Comparison of ENCODE assay signal across 11 mouse cellular contexts in the genomic region with DNA sequence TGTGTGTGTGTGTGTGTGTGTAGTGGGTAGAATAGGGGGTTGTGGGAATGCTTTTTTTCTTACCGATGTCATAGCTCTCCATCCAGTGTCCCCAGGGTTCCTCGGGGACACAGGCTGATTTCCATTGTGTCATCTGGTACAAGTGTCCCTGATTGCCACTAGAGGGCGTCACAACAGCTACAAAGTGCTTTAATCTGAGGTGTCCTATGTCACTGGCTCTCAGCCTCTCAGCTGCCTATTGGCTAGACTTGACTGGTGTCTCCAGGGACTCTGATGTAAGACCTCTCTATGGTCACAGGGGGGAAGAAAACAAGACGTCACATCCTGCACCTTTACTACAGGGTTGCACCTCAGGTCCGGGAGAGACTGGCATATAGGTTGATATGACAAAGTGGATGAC.
A peak's percentile ranks its signal among the peaks of the same experiment; 100 is the strongest.
DNase-seq lines count a peak whose midpoint lies in the region; ATAC-seq and TF ChIP-seq lines count a peak whose summit lies in the region.
"Had no signal": no experiment of that assay in that cellular context is flagged by ENCODE, and none has a peak within 500 bp of the region (broad histone marks: within the 10 kb centered on the region; RNA-seq: fewer than 3 reads in every experiment).

No protein-coding gene starts in this region.

- no peaks in the 10 kb centered on the region for H3K27me3 ChIP-seq in forebrain, postnatal 0 days (ENCODE audit: insufficient read depth, low read length)
- H3K27me3 ChIP-seq in forebrain, embryonic 13.5 days, result no peaks in the 10 kb centered on the region
- no peaks in the 10 kb centered on the region for H3K27me3 ChIP-seq in midbrain, embryonic 14.5 days (ENCODE audit: control insufficient read depth, insufficient read depth, low read length)
- H3K27me3 ChIP-seq in midbrain, embryonic 11.5 days (ENCODE audit: control insufficient read depth, insufficient read depth, low read length), result no peaks in the 10 kb centered on the region
- H3K27me3 ChIP-seq in spleen, adult 2 months (ENCODE audit: control insufficient read depth, insufficient read depth, low read length), result no peaks in the 10 kb centered on the region
- no peaks in the 10 kb centered on the region for H3K27me3 ChIP-seq in forebrain, embryonic 11.5 days (ENCODE audit: control insufficient read depth, insufficient read depth, low read length)
- H3K27me3 ChIP-seq: liver, embryonic 13.5 days; neural tube, embryonic 13.5 days had no signal

- 61% methylated on average over 5 of the region's 5 CpGs for WGBS in forebrain, postnatal 0 days
- 56% methylated on average over 5 of the region's 5 CpGs for WGBS in forebrain, embryonic 13.5 days
- 55% methylated on average over 5 of the region's 5 CpGs for WGBS in midbrain, embryonic 14.5 days
- WGBS in midbrain, embryonic 11.5 days, result 56% methylated on average over 5 of the region's 5 CpGs
- 32% methylated on average over 5 of the region's 5 CpGs for WGBS in spleen, adult 2 months
- WGBS in forebrain, embryonic 11.5 days, result 56% methylated on average over 5 of the region's 5 CpGs

- peak; percentile 33; the same call in 1 of the 2 replicates for TF ChIP-seq CTCF in forebrain, postnatal 0 days (IDR thresholded peaks at IDR 0.05; ENCODE audit: low read depth)
- TF ChIP-seq CTCF in spleen, adult 2 months (IDR thresholded peaks at IDR 0.05; ENCODE audit: extremely low read depth, insufficient read depth, insufficient read length, insufficient replicate concordance), result peak; percentile 24; the same call in 1 of the 2 replicates

- no peak overlapping the region for H3K4me3 ChIP-seq in forebrain, postnatal 0 days (ENCODE audit: low read depth, low read length)
- H3K4me3 ChIP-seq in forebrain, embryonic 13.5 days, result no peak overlapping the region
- no peak overlapping the region for H3K4me3 ChIP-seq in midbrain, embryonic 14.5 days (replicated peaks; ENCODE audit: low read depth, low read length)
- H3K4me3 ChIP-seq in midbrain, embryonic 11.5 days (ENCODE audit: low read depth, low read length), result no peak overlapping the region
- no peak overlapping the region for H3K4me3 ChIP-seq in spleen, adult 2 months (ENCODE audit: extremely low read depth, insufficient read depth, insufficient read length)
- no peak overlapping the region for H3K4me3 ChIP-seq in forebrain, embryonic 11.5 days (ENCODE audit: low read depth, low read length)
- H3K4me3 ChIP-seq: forebrain, embryonic 10.5 days; liver, embryonic 13.5 days; neural tube, embryonic 13.5 days had no signal

- H3K4me2 ChIP-seq in forebrain, postnatal 0 days (ENCODE audit: low read depth), result no peak overlapping the region
- no peak overlapping the region for H3K4me2 ChIP-seq in forebrain, embryonic 13.5 days
- H3K4me2 ChIP-seq in midbrain, embryonic 14.5 days (ENCODE audit: low read length), result no peak overlapping the region
- H3K4me2 ChIP-seq in midbrain, embryonic 11.5 days, result no peak overlapping the region
- H3K4me2 ChIP-seq in forebrain, embryonic 11.5 days (ENCODE audit: low read depth, low read length, severe bottlenecking), result no peak overlapping the region
- H3K4me2 ChIP-seq: liver, embryonic 13.5 days; neural tube, embryonic 13.5 days had no signal

- H3K9me3 ChIP-seq in forebrain, postnatal 0 days (ENCODE audit: low read length), result no peaks in the 10 kb centered on the region
- H3K9me3 ChIP-seq in forebrain, embryonic 13.5 days (replicated peaks), result no peaks in the 10 kb centered on the region
- H3K9me3 ChIP-seq in midbrain, embryonic 14.5 days (ENCODE audit: control insufficient read depth, low read length), result no peaks in the 10 kb centered on the region
- no peaks in the 10 kb centered on the region for H3K9me3 ChIP-seq in midbrain, embryonic 11.5 days (ENCODE audit: control insufficient read depth, low read length)
- H3K9me3 ChIP-seq in forebrain, embryonic 11.5 days (ENCODE audit: control insufficient read depth, low read length), result no peaks in the 10 kb centered on the region
- H3K9me3 ChIP-seq: forebrain, embryonic 10.5 days; liver, embryonic 13.5 days; neural tube, embryonic 13.5 days had no signal

- no peak for DNase-seq in forebrain, postnatal 0 days
- DNase-seq in midbrain, embryonic 14.5 days, result peak; percentile 21
- no peak for DNase-seq in midbrain, embryonic 11.5 days (ENCODE audit: low spot score, missing footprints)
- DNase-seq in embryo, embryonic 10.5 days (ENCODE audit: low spot score), result peak; percentile 53
- DNase-seq in spleen, adult 2 months (ENCODE audit: low read depth in 1 of 2, low spot score in 2 of 2), result peak; percentile 30 to 88
- no peak for DNase-seq in forebrain, embryonic 11.5 days (ENCODE audit: low spot score)
- DNase-seq in urinary bladder, postnatal 4 days (ENCODE audit: low spot score in 2 of 2), result no peak
- DNase-seq: liver, embryonic 13.5 days had no signal

- H3K36me3 ChIP-seq in forebrain, postnatal 0 days (ENCODE audit: insufficient read depth), result no peaks in the 10 kb centered on the region
- H3K36me3 ChIP-seq in forebrain, embryonic 13.5 days (ENCODE audit: poor library complexity, severe bottlenecking), result no peaks in the 10 kb centered on the region
- H3K36me3 ChIP-seq in midbrain, embryonic 14.5 days (ENCODE audit: control insufficient read depth, insufficient read depth, low read length), result no peaks in the 10 kb centered on the region
- H3K36me3 ChIP-seq in midbrain, embryonic 11.5 days (ENCODE audit: control insufficient read depth, insufficient read depth, low read length), result no peaks in the 10 kb centered on the region
- H3K36me3 ChIP-seq in spleen, adult 2 months (ENCODE audit: control insufficient read depth, insufficient read depth, low read length), result no peaks in the 10 kb centered on the region
- no peaks in the 10 kb centered on the region for H3K36me3 ChIP-seq in forebrain, embryonic 11.5 days (ENCODE audit: control insufficient read depth, insufficient read depth, low read length)
- H3K36me3 ChIP-seq: forebrain, embryonic 10.5 days; liver, embryonic 13.5 days; neural tube, embryonic 13.5 days had no signal

- H3K4me1 ChIP-seq in forebrain, postnatal 0 days (ENCODE audit: insufficient read depth), result no peaks in the 10 kb centered on the region
- H3K4me1 ChIP-seq in forebrain, embryonic 13.5 days, result peaks cover 23% of the 10 kb centered on the region; the same call in 1 of the 2 replicates
- H3K4me1 ChIP-seq in midbrain, embryonic 14.5 days (ENCODE audit: control insufficient read depth, insufficient read depth, low read length), result no peaks in the 10 kb centered on the region
- H3K4me1 ChIP-seq in midbrain, embryonic 11.5 days (ENCODE audit: control insufficient read depth, insufficient read depth, low read length), result peaks cover 6% of the 10 kb centered on the region; the same call in 1 of the 2 replicates
- H3K4me1 ChIP-seq in spleen, adult 2 months (ENCODE audit: control insufficient read depth, insufficient read depth, insufficient read length), result peaks cover 17% of the 10 kb centered on the region; the same call in 1 of the 2 replicates
- no peaks in the 10 kb centered on the region for H3K4me1 ChIP-seq in forebrain, embryonic 11.5 days (replicated peaks; ENCODE audit: control insufficient read depth, insufficient read depth, low read length)

- no peak overlapping the region for H3K27ac ChIP-seq in forebrain, postnatal 0 days (ENCODE audit: low read depth, low read length)
- no peak overlapping the region for H3K27ac ChIP-seq in forebrain, embryonic 13.5 days
- no peak overlapping the region for H3K27ac ChIP-seq in midbrain, embryonic 14.5 days (replicated peaks; ENCODE audit: low read depth, low read length)
- H3K27ac ChIP-seq in midbrain, embryonic 11.5 days (ENCODE audit: low read depth, low read length), result no peak overlapping the region
- H3K27ac ChIP-seq in spleen, adult 2 months (ENCODE audit: insufficient read depth, low read length), result 0 out of 2 replicates have a peak overlapping the region, but pooled peaks have one; percentile 30
- H3K27ac ChIP-seq in forebrain, embryonic 11.5 days (ENCODE audit: low read depth, low read length), result no peak overlapping the region
- H3K27ac ChIP-seq: forebrain, embryonic 10.5 days; liver, embryonic 13.5 days; neural tube, embryonic 13.5 days had no signal

- ATAC-seq in forebrain, postnatal 0 days, result no peak
- no peak for ATAC-seq in forebrain, embryonic 13.5 days
- ATAC-seq in midbrain, embryonic 14.5 days (ENCODE audit: low FRiP score, low TSS enrichment), result no peak
- ATAC-seq in midbrain, embryonic 11.5 days (ENCODE audit: low FRiP score), result no peak
- no peak for ATAC-seq in forebrain, embryonic 11.5 days (replicated peaks; ENCODE audit: low FRiP score)

- no peak overlapping the region for H3K9ac ChIP-seq in forebrain, postnatal 0 days
- H3K9ac ChIP-seq in forebrain, embryonic 13.5 days, result no peak overlapping the region
- no peak overlapping the region for H3K9ac ChIP-seq in midbrain, embryonic 14.5 days (replicated peaks; ENCODE audit: low read length)
- no peak overlapping the region for H3K9ac ChIP-seq in midbrain, embryonic 11.5 days (ENCODE audit: low read length)
- no peak overlapping the region for H3K9ac ChIP-seq in forebrain, embryonic 11.5 days (ENCODE audit: low read length)
- H3K9ac ChIP-seq: liver, embryonic 13.5 days; neural tube, embryonic 13.5 days had no signal

- TF ChIP-seq POLR2A in spleen, adult 2 months (IDR thresholded peaks at IDR 0.05; ENCODE audit: low read depth, low read length), result no peak

Comparison
In these comparisons a context has a peak if more than half of its experiments do, and no peak if none do; other contexts are left out.
1. DNase-seq: peak in midbrain, embryonic 14.5 days (single experiment), embryo, embryonic 10.5 days (single experiment) and spleen, adult 2 months (2 of 2); none in forebrain, postnatal 0 days (single experiment), midbrain, embryonic 11.5 days (single experiment), forebrain, embryonic 11.5 days (single experiment) and urinary bladder, postnatal 4 days (0 of 2).